Mouse (Mus musculus): ENCODE data around the gene Ephb1. TPM values are rescaled to one million over a fixed set of nuclear protein-coding genes. Genes with fewer than 3 reads are reported as not detected.

Gene Ephb1
- polyA plus RNA-seq, 1 experiment from 2014 or later: 5.1 TPM

DNA sequence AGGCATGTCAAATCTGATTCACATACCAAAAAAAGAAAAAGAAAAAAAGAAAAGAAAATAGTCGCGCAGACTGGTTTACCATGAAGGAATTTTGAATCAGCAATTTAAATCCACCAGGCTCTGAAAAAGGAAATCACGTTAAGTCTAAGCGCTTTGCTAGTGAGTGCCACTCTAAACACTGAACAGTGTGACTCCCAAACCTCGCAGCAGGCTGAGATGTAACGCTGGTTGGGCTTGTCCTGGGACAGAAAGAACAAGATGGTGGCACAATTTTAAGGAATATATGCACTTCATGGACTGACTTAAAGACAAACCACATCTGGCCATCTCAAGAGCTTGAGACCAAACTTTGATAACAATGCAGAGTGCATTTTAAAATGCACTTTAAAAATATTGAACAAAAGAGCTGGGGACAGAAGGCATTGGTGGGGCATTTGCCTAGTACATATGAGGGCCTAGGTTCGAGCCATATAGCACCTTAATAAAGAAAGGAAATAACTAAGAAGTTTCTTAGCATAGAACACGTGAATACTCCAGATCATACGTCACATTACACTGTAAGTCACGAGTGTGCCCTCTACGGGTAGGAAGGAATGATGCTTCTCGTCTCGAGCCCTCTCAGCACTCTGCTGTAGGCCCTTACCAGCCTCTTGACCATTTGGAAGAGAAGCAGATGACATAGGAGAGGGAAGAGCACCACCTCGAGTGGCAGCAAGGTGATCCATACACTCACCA, 16.7 kb upstream of the Ephb1 start:
- Histone ChIP-seq H3K4me2 (ENCODE audit: low read depth, low read length) (no peak overlapping the region), H3K4me3 (ENCODE audit: low read length) (no peak overlapping the region), H3K4me1 (ENCODE audit: control insufficient read depth, insufficient read depth, low read length) (no peaks in the 10 kb centered on the region), H3K9me3 (ENCODE audit: control insufficient read depth, low read length) (no peaks in the 10 kb centered on the region), H3K27ac (ENCODE audit: low read length) (no peak overlapping the region), H3K36me3 (ENCODE audit: control insufficient read depth, insufficient read depth, low read length) (no peaks in the 10 kb centered on the region), H3K9ac (ENCODE audit: low read depth, low read length) (no peak overlapping the region), H3K27me3 (replicated peaks; ENCODE audit: control insufficient read depth, insufficient read depth, low read length) (no peaks in the 10 kb centered on the region)
- WGBS: 53% methylated on average over 14 of the region's 14 CpGs
- ATAC-seq: no peak

- Histone ChIP-seq H3K27me3 (replicated peaks; ENCODE audit: control insufficient read depth, insufficient read depth, low read length) (no peaks in the 10 kb centered on the region), H3K4me2 (ENCODE audit: low read depth, low read length) (no peak overlapping the region), H3K9ac (ENCODE audit: low read depth, low read length) (no peak overlapping the region), H3K4me1 (ENCODE audit: control insufficient read depth, insufficient read depth, low read length) (no peaks in the 10 kb centered on the region), H3K27ac (ENCODE audit: low read length) (no peak overlapping the region), H3K9me3 (ENCODE audit: control insufficient read depth, low read length) (no peaks in the 10 kb centered on the region), H3K36me3 (ENCODE audit: control insufficient read depth, insufficient read depth, low read length) (no peaks in the 10 kb centered on the region), H3K4me3 (ENCODE audit: low read length) (no peak overlapping the region)
- 67% methylated on average over 8 of the region's 8 CpGs for WGBS
- ATAC-seq: no peak
Measured at GRCm38 (mm10) chr9:102370141-102370540, 15.6 kb upstream of the Ephb1 start.

- H3K4me3 ChIP-seq (ENCODE audit: low read length): no peak overlapping the region
- WGBS: 78% methylated on average over 3 of the region's 3 CpGs
- H3K4me1 ChIP-seq (ENCODE audit: control insufficient read depth, insufficient read depth, low read length): no peaks in the 10 kb centered on the region
- no peaks in the 10 kb centered on the region for H3K27me3 ChIP-seq (replicated peaks; ENCODE audit: control insufficient read depth, insufficient read depth, low read length)
- H3K36me3 ChIP-seq (ENCODE audit: control insufficient read depth, insufficient read depth, low read length): no peaks in the 10 kb centered on the region
- ATAC-seq: no peak
- H3K27ac ChIP-seq (ENCODE audit: low read length): no peak overlapping the region
- no peaks in the 10 kb centered on the region for H3K9me3 ChIP-seq (ENCODE audit: control insufficient read depth, low read length)
- H3K9ac ChIP-seq (ENCODE audit: low read depth, low read length): no peak overlapping the region
- H3K4me2 ChIP-seq (ENCODE audit: low read depth, low read length): no peak overlapping the region
Measured at GRCm38 (mm10) chr9:102369141-102369540, 14.6 kb upstream of the Ephb1 start.

- no peak overlapping the region for H3K27ac ChIP-seq (ENCODE audit: low read length)
- no peak for ATAC-seq
- 94% methylated on average over 2 of the region's 2 CpGs for WGBS
- H3K4me3 ChIP-seq (ENCODE audit: low read length): no peak overlapping the region
- no peak overlapping the region for H3K9ac ChIP-seq (ENCODE audit: low read depth, low read length)
- H3K27me3 ChIP-seq (replicated peaks; ENCODE audit: control insufficient read depth, insufficient read depth, low read length): no peaks in the 10 kb centered on the region
- no peak overlapping the region for H3K4me2 ChIP-seq (ENCODE audit: low read depth, low read length)
- no peaks in the 10 kb centered on the region for H3K36me3 ChIP-seq (ENCODE audit: control insufficient read depth, insufficient read depth, low read length)
- no peaks in the 10 kb centered on the region for H3K4me1 ChIP-seq (ENCODE audit: control insufficient read depth, insufficient read depth, low read length)
- H3K9me3 ChIP-seq (ENCODE audit: control insufficient read depth, low read length): no peaks in the 10 kb centered on the region
Measured at GRCm38 (mm10) chr9:102367796-102368195, 13.3 kb upstream of the Ephb1 start.

- Histone ChIP-seq H3K4me1 (ENCODE audit: control insufficient read depth, insufficient read depth, low read length) (no peaks in the 10 kb centered on the region), H3K9ac (ENCODE audit: low read depth, low read length) (no peak overlapping the region), H3K36me3 (ENCODE audit: control insufficient read depth, insufficient read depth, low read length) (no peaks in the 10 kb centered on the region), H3K4me2 (ENCODE audit: low read depth, low read length) (no peak overlapping the region), H3K9me3 (ENCODE audit: control insufficient read depth, low read length) (no peaks in the 10 kb centered on the region), H3K4me3 (ENCODE audit: low read length) (no peak overlapping the region), H3K27ac (ENCODE audit: low read length) (no peak overlapping the region), H3K27me3 (replicated peaks; ENCODE audit: control insufficient read depth, insufficient read depth, low read length) (no peaks in the 10 kb centered on the region)
- WGBS: 83% methylated on average over 2 of the region's 2 CpGs
- no peak for ATAC-seq
Measured at GRCm38 (mm10) chr9:102365536-102365935, 11.0 kb upstream of the Ephb1 start.

- H3K4me1 ChIP-seq (ENCODE audit: control insufficient read depth, insufficient read depth, low read length): 0 out of 2 replicates have a peak, but pooled peaks cover under 1% of the 10 kb centered on the region
- no peak for ATAC-seq
- H3K27ac ChIP-seq (ENCODE audit: low read length): no peak overlapping the region
- H3K9ac ChIP-seq (ENCODE audit: low read depth, low read length): no peak overlapping the region
- peaks cover 25% of the 10 kb centered on the region for H3K27me3 ChIP-seq (replicated peaks; ENCODE audit: control insufficient read depth, insufficient read depth, low read length)
- no peaks in the 10 kb centered on the region for H3K9me3 ChIP-seq (ENCODE audit: control insufficient read depth, low read length)
- WGBS: 90% methylated on average over 6 of the region's 6 CpGs
- H3K4me3 ChIP-seq (ENCODE audit: low read length): no peak overlapping the region
- H3K4me2 ChIP-seq (ENCODE audit: low read depth, low read length): no peak overlapping the region
- no peaks in the 10 kb centered on the region for H3K36me3 ChIP-seq (ENCODE audit: control insufficient read depth, insufficient read depth, low read length)
Measured at GRCm38 (mm10) chr9:102359311-102359710, 4.8 kb upstream of the Ephb1 start.

- peaks cover 7% of the 10 kb centered on the region; the same call in 1 of the 2 replicates for H3K4me1 ChIP-seq (ENCODE audit: control insufficient read depth, insufficient read depth, low read length)
- H3K36me3 ChIP-seq (ENCODE audit: control insufficient read depth, insufficient read depth, low read length): no peaks in the 10 kb centered on the region
- no peaks in the 10 kb centered on the region for H3K9me3 ChIP-seq (ENCODE audit: control insufficient read depth, low read length)
- 75% methylated on average over 3 of the region's 3 CpGs for WGBS
- H3K4me2 ChIP-seq (ENCODE audit: low read depth, low read length): no peak overlapping the region
- H3K4me3 ChIP-seq (ENCODE audit: low read length): no peak overlapping the region
- H3K27me3 ChIP-seq (replicated peaks; ENCODE audit: control insufficient read depth, insufficient read depth, low read length): peaks cover 31% of the 10 kb centered on the region
- no peak for ATAC-seq
- H3K27ac ChIP-seq (ENCODE audit: low read length): no peak overlapping the region
- no peak overlapping the region for H3K9ac ChIP-seq (ENCODE audit: low read depth, low read length)
Measured at GRCm38 (mm10) chr9:102358711-102359110, 4.2 kb upstream of the Ephb1 start.

DNA sequence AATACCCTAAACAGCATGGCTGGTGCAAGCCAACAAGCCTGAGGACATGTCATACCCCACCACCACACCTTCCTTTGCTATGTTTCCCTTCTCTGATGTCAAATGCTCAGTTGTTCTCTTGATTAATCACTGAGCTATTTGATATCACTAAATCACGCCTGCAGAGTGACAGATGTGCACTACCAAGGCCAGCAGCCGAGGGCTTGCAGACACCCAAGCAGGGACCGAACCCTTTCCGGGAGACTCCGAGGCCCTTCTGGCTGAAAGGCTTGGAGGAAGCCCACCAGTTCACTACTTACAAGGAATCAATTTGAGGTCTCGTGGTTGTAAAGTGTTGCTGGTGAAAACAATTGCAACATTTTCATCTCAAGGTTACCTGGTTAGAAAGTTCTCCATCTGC, 3.5 kb upstream of the Ephb1 start:
- Histone ChIP-seq H3K27me3 (replicated peaks; ENCODE audit: control insufficient read depth, insufficient read depth, low read length) (peaks cover 38% of the 10 kb centered on the region), H3K4me3 (ENCODE audit: low read length) (no peak overlapping the region), H3K36me3 (ENCODE audit: control insufficient read depth, insufficient read depth, low read length) (no peaks in the 10 kb centered on the region), H3K27ac (ENCODE audit: low read length) (no peak overlapping the region), H3K9ac (ENCODE audit: low read depth, low read length) (no peak overlapping the region), H3K4me1 (ENCODE audit: control insufficient read depth, insufficient read depth, low read length) (peaks cover 7% of the 10 kb centered on the region; the same call in 1 of the 2 replicates), H3K4me2 (ENCODE audit: low read depth, low read length) (no peak overlapping the region), H3K9me3 (ENCODE audit: control insufficient read depth, low read length) (no peaks in the 10 kb centered on the region)
- ATAC-seq: no peak
- WGBS: 78% methylated on average over 6 of the region's 6 CpGs

GRCm38 (mm10) chr9:102356516-102356915, 2.0 kb upstream of the Ephb1 start:
- H3K9ac ChIP-seq (ENCODE audit: low read depth, low read length): no peak overlapping the region
- no peaks in the 10 kb centered on the region for H3K36me3 ChIP-seq (ENCODE audit: control insufficient read depth, insufficient read depth, low read length)
- H3K4me3 ChIP-seq (ENCODE audit: low read length): no peak overlapping the region
- WGBS: 51% methylated on average over 10 of the region's 10 CpGs
- H3K9me3 ChIP-seq (ENCODE audit: control insufficient read depth, low read length): no peaks in the 10 kb centered on the region
- H3K27ac ChIP-seq (ENCODE audit: low read length): no peak overlapping the region
- ATAC-seq: no peak
- peaks cover 7% of the 10 kb centered on the region; the same call in 1 of the 2 replicates for H3K4me1 ChIP-seq (ENCODE audit: control insufficient read depth, insufficient read depth, low read length)
- peaks cover 53% of the 10 kb centered on the region for H3K27me3 ChIP-seq (replicated peaks; ENCODE audit: control insufficient read depth, insufficient read depth, low read length)
- no peak overlapping the region for H3K4me2 ChIP-seq (ENCODE audit: low read depth, low read length)

GRCm38 (mm10) chr9:102355726-102356125, 1.2 kb upstream of the Ephb1 start:
- no peak overlapping the region for H3K4me2 ChIP-seq (ENCODE audit: low read depth, low read length)
- no peak overlapping the region for H3K27ac ChIP-seq (ENCODE audit: low read length)
- no peak for ATAC-seq
- H3K36me3 ChIP-seq (ENCODE audit: control insufficient read depth, insufficient read depth, low read length): no peaks in the 10 kb centered on the region
- H3K9ac ChIP-seq (ENCODE audit: low read depth, low read length): no peak overlapping the region
- H3K27me3 ChIP-seq (replicated peaks; ENCODE audit: control insufficient read depth, insufficient read depth, low read length): peaks cover 59% of the 10 kb centered on the region
- WGBS: 71% methylated on average over 3 of the region's 3 CpGs
- no peak overlapping the region for H3K4me3 ChIP-seq (ENCODE audit: low read length)
- no peaks in the 10 kb centered on the region for H3K9me3 ChIP-seq (ENCODE audit: control insufficient read depth, low read length)
- H3K4me1 ChIP-seq (ENCODE audit: control insufficient read depth, insufficient read depth, low read length): peaks cover 7% of the 10 kb centered on the region; the same call in 1 of the 2 replicates

Data from intestine, embryonic 16.5 days (tissue).